Mouse (Mus musculus) liver, adult 2 months (tissue): Measurements from ENCODE around the gene Dixdc1. TPM values are rescaled to one million over a fixed set of nuclear protein-coding genes. Genes with fewer than 3 reads are reported as not detected.

ENCODE experiments used
- DNase-seq: peaks from one replicate; pipeline ENCODE4 v3.0.0-alpha.2; 2011; ENCODE audit warnings: low read depth, low spot score; ENCODE audit errors: extremely low read depth
- H3K27ac ChIP-seq: fragments of 200-500 bp; replicated peaks from 2 replicates; pipeline ENCODE4 v1.5.1; 2012; ENCODE audit warnings: low read depth, mild to moderate bottlenecking, control low read depth, inconsistent platforms, low read length; ENCODE audit not compliant: insufficient read depth
- H3K27me3 ChIP-seq: fragments of 200-500 bp; 2 replicates; pipeline ENCODE4 v1.6.1; 2012; ENCODE audit warnings: mild to moderate bottlenecking, moderate library complexity, low read length, inconsistent platforms; ENCODE audit not compliant: control insufficient read depth, insufficient read depth
- H3K36me3 ChIP-seq: fragments of 200-500 bp; 2 replicates; pipeline ENCODE4 v1.6.1; 2012; ENCODE audit warnings: low read length, inconsistent platforms; ENCODE audit not compliant: control insufficient read depth, insufficient read depth
- H3K4me1 ChIP-seq: fragments of 200-500 bp; 2 replicates; pipeline ENCODE4 v1.6.1; 2011; ENCODE audit warnings: low read length; ENCODE audit not compliant: control insufficient read depth, insufficient read depth
- H3K4me3 ChIP-seq: fragments of 200-500 bp; 2 replicates; pipeline ENCODE4 v1.5.1; 2011; ENCODE audit warnings: low read depth, mild to moderate bottlenecking, control low read depth, low read length, moderate library complexity; ENCODE audit not compliant: insufficient read depth
- H3K79me2 ChIP-seq: fragments of 200-500 bp; 2 replicates; pipeline ENCODE4 v1.6.1; 2012; ENCODE audit warnings: inconsistent platforms, mild to moderate bottlenecking, low read length, moderate library complexity; ENCODE audit not compliant: control insufficient read depth, insufficient read depth
- H3K9ac ChIP-seq: fragments of 200-500 bp; 2 replicates; pipeline ENCODE4 v1.6.1; 2012; ENCODE audit warnings: low read depth, mild to moderate bottlenecking, control low read depth, inconsistent platforms, low read length
- CTCF ChIP-seq: fragments of 200-500 bp; IDR thresholded peaks from 2 replicates; pipeline ENCODE4 v1.5.1; 2011; ENCODE audit warnings: low read depth, low read length, control low read depth
- POLR2A ChIP-seq: fragments of 200-500 bp; IDR thresholded peaks from 2 replicates; pipeline ENCODE4 v1.6.1; 2011; ENCODE audit warnings: low read length, control low read depth; ENCODE audit not compliant: insufficient read depth; ENCODE audit errors: extremely low read depth
- WGBS: fragments of 180-500 bp; shearing (Covaris S2); methylation state at CpG from one replicate; pipeline ENCODE4 v1.1.7; 2018; 5-methylcytosine and 5-hydroxymethylcytosine counted together
- polyA plus RNA-seq: library from polyadenylated mRNA; depleted of rRNA; stranded (reverse); fragments of >200 nt; gene quantifications from 2 replicates; pipeline ENCODE4 v1.2.3, GENCODE M21; 2012
- total RNA-seq: library from RNA; depleted of rRNA; stranded (reverse); fragments of >200 nt; gene quantifications from 2 replicates; pipeline ENCODE4 v1.2.3, GENCODE M21; 2014

Dixdc1 gene
- total and polyA plus RNA-seq, 2 experiments = 3.7 to 22.8 TPM

- H3K36me3 ChIP-seq = peaks cover 41% of the 10 kb centered on the region
- H3K9ac ChIP-seq = no peak overlapping the region
- peaks cover 5% of the 10 kb centered on the region; the same call in 1 of the 2 replicates for H3K4me1 ChIP-seq
- no peaks in the 10 kb centered on the region for H3K27me3 ChIP-seq
- 28% methylated on average over 1 of the region's 1 CpGs for WGBS
- TF ChIP-seq POLR2A = no peak
- TF ChIP-seq CTCF = no peak
- peak overlapping the region; percentile 67 for H3K27ac ChIP-seq
- no peak overlapping the region for H3K4me3 ChIP-seq
- peak; percentile 75 for DNase-seq
- H3K79me2 ChIP-seq = no peaks in the 10 kb centered on the region
These were observed 59.9 kb downstream of the Dixdc1 start for GRCm38 (mm10) chr9:50679406-50679805.

GRCm38 (mm10) chr9:50674771-50675170, 64.5 kb downstream of the Dixdc1 start:
- H3K27ac ChIP-seq = no peak overlapping the region
- WGBS = 42% methylated on average over 1 of the region's 1 CpGs
- no peak for DNase-seq

GRCm38 (mm10) chr9:50670690-50671089, 68.6 kb downstream of the Dixdc1 start:
- H3K36me3 ChIP-seq = no peaks in the 10 kb centered on the region; the same call in 1 of the 2 replicates
- H3K27ac ChIP-seq = no peak overlapping the region
- no peak overlapping the region for H3K9ac ChIP-seq
- H3K27me3 ChIP-seq = no peaks in the 10 kb centered on the region
- peak; percentile 66 for DNase-seq
- 31% methylated on average over 5 of the region's 5 CpGs for WGBS
- no peak overlapping the region for H3K4me3 ChIP-seq
- H3K79me2 ChIP-seq = no peaks in the 10 kb centered on the region
- TF ChIP-seq POLR2A = no peak
- peak; percentile 67 for TF ChIP-seq CTCF
- peaks cover 22% of the 10 kb centered on the region for H3K4me1 ChIP-seq

More at GRCm38 (mm10) chr9:50674771-50675170, 64.5 kb downstream of the Dixdc1 start:
- no peaks in the 10 kb centered on the region for H3K27me3 ChIP-seq
- H3K79me2 ChIP-seq = no peaks in the 10 kb centered on the region
- peaks cover 10% of the 10 kb centered on the region for H3K36me3 ChIP-seq
- no peak overlapping the region for H3K4me3 ChIP-seq
- peaks cover 4% of the 10 kb centered on the region for H3K4me1 ChIP-seq
- TF ChIP-seq POLR2A = no peak
- peak; percentile 61 for TF ChIP-seq CTCF
- no peak overlapping the region for H3K9ac ChIP-seq

- no peak overlapping the region for H3K4me3 ChIP-seq
- H3K9ac ChIP-seq = peak overlapping the region; percentile 67; the same call in 1 of the 2 replicates
- no peaks in the 10 kb centered on the region for H3K27me3 ChIP-seq
- H3K36me3 ChIP-seq = no peaks in the 10 kb centered on the region; the same call in none of the 2 replicates
- peak overlapping the region; percentile 73 for H3K27ac ChIP-seq
- no peaks in the 10 kb centered on the region for H3K79me2 ChIP-seq
- DNase-seq = peak; percentile 100
- peaks cover 22% of the 10 kb centered on the region for H3K4me1 ChIP-seq
- no peak for TF ChIP-seq POLR2A
- no peak for TF ChIP-seq CTCF
- WGBS = 27% methylated on average over 8 of the region's 8 CpGs
These were observed 71.5 kb downstream of the Dixdc1 start for GRCm38 (mm10) chr9:50667579-50668498.

- no peak overlapping the region for H3K4me3 ChIP-seq
- no peak overlapping the region for H3K9ac ChIP-seq
- 88% methylated on average over 6 of the region's 6 CpGs for WGBS
- no peak for DNase-seq
- no peaks in the 10 kb centered on the region; the same call in none of the 2 replicates for H3K36me3 ChIP-seq
- H3K27ac ChIP-seq = no peak overlapping the region; the same call in 1 of the 2 replicates
- H3K4me1 ChIP-seq = peaks cover 19% of the 10 kb centered on the region
- TF ChIP-seq POLR2A = no peak
- TF ChIP-seq CTCF = no peak
- no peaks in the 10 kb centered on the region for H3K27me3 ChIP-seq
- H3K79me2 ChIP-seq = no peaks in the 10 kb centered on the region
These were observed 72.9 kb downstream of the Dixdc1 start for GRCm38 (mm10) chr9:50666442-50666841.

GRCm38 (mm10) chr9:50664826-50665225, 74.5 kb downstream of the Dixdc1 start:
- TF ChIP-seq POLR2A (no peak), CTCF (no peak)
- H3K79me2 ChIP-seq = no peaks in the 10 kb centered on the region
- no peaks in the 10 kb centered on the region; the same call in none of the 2 replicates for H3K36me3 ChIP-seq
- no peaks in the 10 kb centered on the region for H3K27me3 ChIP-seq
- no peak overlapping the region for H3K9ac ChIP-seq
- no peak overlapping the region for H3K27ac ChIP-seq
- no peak overlapping the region for H3K4me3 ChIP-seq
- no peak for DNase-seq
- 94% methylated on average over 5 of the region's 5 CpGs for whole genome bisulfite sequencing
- H3K4me1 ChIP-seq = peaks cover 21% of the 10 kb centered on the region
